Mouse (Mus musculus): Measurements from ENCODE around the gene Gm34653.

GRCm38 (mm10) chr2:34794511-34794910 lies 38.3 kb upstream of the Gm34653 start:
- TF ChIP-seq CTCF (IDR thresholded peaks at IDR 0.05; ENCODE audit: extremely low read depth, insufficient read depth, insufficient read length, insufficient replicate concordance) (no peak), POLR2A (IDR thresholded peaks at IDR 0.05; ENCODE audit: low read depth, low read length) (no peak)

All from spleen, adult 2 months (tissue).